Mouse (Mus musculus) adrenal gland, adult 2 months (tissue): ENCODE results near the gene Errfi1. TPM values are rescaled to one million over a fixed set of nuclear protein-coding genes. Genes with fewer than 3 reads are reported as not detected.
A peak's percentile ranks its signal among the peaks of the same experiment; 100 is the strongest.

ENCODE experiments used
- DNase-seq: peaks from one replicate; pipeline ENCODE4 v3.0.0; 2021
- long read RNA-seq: library from polyadenylated mRNA; stranded (forward); transcript quantifications from one replicate; pipeline ENCODE4 v2.0.0, GENCODE M21; 2021
- polyA plus RNA-seq: library from polyadenylated mRNA; depleted of rRNA; stranded (reverse); fragments of >200 nt; gene quantifications from 2 replicates; pipeline ENCODE4 v1.2.3, GENCODE M21; 2012; rRNA removed
- total RNA-seq, 2 experiments: library from RNA; stranded (reverse); gene quantifications; 2 replicates each; pipeline ENCODE4 v1.2.3; 2021

Errfi1 gene
- 10 to 100 TPM; 41.7 to 49.8 TPM for total RNA-seq
- polyA plus RNA-seq, result 12.1 and 12.6 TPM in 2 replicates
- long read RNA-seq, transcript Errfi1-201 (4 exons, 3,043 nt), result major isoform, 62 of 63 reads
- long read RNA-seq, partial matches to known transcripts, result 1 of 63 reads
- long read RNA-seq, other reads (novel, unspliced or antisense), result 0 of 63 reads

DNA sequence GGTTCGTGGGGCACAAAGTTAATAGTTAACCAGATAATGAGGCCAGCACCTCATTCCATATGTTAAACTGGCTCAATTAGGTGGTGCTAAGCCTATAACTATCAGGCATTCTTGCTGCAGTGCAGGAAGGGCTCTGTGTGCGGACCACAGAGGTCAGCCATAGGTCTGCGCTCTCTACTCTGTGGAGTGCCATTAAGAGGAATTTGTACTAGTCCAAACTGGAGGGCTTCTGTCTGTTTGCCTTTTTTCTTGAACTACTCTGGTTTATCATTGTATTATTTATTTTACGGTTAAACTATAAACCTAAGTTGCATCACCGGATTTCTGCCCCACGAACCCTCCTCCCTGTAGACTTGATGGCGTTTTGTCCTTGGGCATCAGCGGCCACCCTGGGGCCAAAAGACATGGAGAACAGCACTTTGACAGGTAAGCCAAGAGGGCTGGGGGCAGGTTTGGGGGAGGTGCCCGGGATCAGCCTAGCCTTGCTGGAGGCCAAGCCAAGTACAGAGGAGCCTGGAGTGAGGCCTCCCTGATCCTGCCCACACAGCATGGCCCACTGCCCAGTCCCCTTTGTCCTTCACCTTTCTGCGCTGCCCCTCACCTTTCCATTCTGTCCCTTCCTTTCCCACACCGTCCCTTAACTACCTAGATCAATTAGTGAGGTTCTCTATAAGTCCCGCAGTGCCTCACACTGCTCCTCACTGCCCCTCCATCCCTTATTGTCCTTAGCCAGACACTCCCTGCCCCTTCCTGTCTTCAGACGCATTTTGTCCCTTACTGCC, at the start of gene Errfi1:
Gene Errfi1 (plus strand): TSS at position 240 of the 782 bp plus-strand sequence.
- DNase-seq, result peak; percentile 49

DNA sequence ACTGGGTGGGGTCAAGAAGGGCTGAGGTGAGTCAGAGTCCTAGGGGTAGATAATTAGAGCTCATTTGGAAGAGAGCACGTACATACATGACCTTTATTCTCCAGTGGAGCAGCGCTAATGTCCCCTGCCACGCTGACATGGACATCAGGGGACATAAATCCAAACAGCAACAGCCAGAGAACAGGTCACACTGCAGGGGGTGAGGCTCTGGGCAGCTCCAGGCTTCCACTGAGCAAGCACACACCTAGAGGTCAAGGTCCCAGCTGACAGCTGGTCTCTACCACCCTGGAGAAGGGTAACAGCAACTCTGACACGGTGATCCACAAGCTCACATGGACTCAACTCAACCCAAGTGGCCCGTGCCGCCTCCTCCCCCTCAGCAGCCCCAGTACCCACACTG, 49.5 kb upstream of the Errfi1 start:
- DNase-seq, result no peak

DNA sequence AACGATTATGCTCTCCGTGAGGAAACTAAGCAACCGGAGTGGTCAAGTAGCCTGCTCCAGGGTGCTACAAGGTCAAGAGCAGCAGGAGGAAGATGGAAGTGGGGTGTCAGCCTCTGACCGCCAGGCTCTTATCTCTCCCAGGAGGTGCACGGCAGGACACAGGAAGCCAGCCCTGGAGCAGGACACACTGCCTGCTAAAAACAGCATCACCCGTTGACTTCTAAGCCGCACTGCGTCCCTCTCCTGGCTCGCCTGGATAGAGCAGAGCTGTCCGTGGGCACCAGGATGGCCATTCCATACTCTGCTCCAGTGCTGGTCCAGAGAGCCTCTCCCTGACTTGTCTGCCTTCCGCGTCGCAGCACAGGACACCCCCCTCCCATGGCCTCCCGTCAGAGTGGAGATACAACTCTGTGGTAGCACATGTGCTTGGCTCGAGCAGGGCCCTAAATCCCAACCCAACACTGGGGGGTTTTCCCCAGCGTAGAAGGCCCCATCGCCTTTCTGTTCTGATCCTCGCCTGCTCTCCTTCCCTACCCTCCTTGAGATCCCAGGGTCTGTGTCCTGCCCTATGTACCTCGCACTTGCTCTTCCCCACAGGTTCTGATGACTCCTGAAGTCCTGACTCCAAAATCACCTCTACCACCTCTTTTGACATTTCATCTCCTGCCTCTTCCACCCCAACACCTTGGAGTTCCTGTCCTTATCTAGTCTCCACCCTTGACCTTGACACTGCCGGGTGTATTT, 45.8 kb upstream of the Errfi1 start:
- peak; percentile 41 for DNase-seq

DNA sequence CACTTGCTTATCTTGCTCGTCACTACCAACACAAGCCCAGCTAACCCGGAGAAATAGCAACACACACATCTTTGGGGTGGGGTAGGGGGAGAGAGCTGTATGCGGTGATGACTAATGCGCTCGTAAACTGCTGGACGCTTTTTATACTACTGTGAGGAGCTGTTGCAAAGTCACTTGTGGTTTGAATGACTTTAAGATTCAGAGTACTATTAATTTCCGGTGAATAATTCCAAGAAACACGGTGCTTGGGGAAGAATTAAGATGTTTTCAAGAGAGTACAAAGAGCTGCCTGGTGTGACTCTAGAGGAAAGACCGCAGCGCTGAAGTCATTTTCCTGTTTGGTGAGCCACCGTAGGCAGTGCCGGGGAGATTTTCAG, 45.3 kb upstream of the Errfi1 start:
- peak; percentile 55 for DNase-seq

DNA sequence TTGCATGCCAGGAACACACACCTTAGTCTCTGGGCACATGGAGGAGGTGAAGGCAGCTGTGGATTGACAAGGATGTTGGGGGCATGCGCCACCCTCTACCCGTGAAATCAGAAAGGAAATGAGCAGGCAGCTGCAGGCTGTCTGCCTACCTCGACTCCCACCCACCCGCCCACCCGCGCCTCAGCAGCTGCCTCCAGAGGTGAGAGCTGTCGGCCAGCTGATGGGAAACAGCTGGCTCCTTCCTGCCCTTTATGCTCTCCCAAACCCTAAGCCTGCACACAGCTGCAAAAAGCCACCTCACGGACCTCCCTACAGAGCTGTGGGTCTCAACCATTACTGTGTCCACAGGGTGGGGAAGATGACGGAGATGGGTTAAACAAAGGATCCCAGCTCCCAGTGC, 44.4 kb upstream of the Errfi1 start:
- DNase-seq, result no peak

DNA sequence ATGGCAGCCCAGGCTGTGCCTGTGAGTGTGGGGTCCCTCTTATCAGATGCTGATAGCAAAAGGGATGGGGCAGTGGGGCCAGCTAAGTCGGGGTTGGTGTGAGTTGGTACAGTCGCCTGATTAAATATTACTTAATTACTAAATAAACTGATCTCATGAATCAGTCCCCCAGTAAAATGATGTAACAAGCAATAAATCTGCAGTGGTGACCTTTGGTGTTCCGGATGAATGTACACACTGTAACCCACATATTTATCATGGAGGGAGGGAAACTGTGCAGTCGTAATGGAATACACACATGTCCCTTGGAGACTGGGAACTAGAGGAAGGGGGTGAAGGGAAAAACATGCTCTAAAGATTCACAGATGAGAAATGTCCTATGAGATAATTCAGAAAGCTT, 38.6 kb upstream of the Errfi1 start:
- DNase-seq, result no peak

DNA sequence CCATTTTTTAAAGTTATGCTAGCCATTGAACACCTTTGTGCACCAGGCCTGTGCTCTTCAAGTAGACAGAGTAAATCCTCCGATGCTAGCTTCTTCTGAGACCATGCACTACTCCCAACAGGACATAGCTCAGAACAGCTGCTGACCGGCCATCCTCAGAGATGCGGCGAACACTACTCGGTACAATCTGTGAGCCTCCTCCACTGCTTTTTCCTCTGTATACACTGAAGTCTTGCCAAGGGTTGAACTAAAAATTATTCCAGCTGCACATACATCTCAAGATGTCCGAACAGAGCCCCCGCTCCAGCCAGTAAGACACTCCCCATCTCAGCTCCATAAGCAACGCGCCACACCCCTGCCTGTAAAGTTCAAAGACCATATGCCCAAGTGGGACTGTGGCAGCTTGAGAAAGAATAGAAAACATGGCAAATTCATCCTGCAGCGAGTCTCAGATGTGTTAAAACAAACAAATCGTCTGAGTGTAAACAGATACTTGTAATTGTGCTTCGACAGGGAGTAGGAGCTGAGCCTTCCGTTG, 37.2 kb upstream of the Errfi1 start:
- DNase-seq, result no peak

DNA sequence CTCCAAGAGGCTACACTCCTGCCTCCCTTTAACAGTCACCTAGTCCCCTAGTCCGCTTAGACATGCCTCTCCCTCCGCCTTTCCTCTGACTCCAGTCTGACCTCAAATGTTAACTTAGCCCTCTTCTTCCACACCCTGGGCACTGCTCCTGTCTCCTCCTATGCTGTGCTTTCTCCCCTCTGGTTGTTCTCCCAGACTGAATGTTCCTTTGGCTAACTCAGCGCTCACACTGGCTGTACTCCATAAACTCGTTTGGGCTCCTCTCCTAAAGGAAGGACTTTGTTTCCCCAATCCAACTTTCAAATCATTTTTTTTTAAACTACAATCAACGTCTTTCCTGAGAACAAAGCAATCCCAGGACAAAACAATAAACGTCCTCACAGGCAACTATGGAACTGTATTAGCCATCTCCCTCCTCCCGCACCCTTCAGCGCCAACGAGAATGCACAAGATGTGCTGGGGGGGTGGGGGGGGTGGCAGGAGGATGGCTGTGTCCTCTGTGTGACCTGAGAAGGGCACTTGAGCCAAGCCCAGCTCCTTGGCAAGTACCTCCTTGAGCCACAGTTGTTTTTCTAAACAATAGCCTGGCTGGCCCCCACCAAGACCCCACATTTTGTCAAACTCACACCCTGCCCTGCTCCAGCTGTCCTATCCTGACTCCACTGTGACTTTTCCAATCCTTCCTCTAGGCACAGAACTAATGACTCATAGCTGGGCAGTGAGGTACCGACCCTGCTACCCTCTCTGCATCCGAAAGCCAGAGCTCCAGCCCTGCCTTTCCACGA, 34.4 kb upstream of the Errfi1 start:
- peak; percentile 50 for DNase-seq

DNA sequence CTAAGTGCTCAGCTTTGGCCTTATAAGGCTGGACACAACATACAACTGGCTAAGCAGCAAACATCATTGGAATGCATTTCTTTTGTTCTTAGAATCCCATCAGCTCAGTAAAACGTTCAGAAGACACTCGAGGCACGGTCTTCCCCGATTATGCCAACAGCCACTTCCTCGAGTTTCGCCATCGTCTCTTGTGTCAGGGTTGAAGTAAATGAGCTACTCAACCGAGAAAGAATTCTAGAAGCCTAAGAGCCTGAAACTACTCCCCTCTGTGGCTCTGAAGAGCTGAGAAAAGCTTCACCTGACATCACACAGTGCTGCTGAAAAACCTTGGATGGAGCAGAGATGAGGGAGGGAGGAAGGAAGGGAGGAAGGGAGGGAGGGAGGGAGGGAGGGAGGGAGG, 32.3 kb upstream of the Errfi1 start:
- DNase-seq, result no peak

DNA sequence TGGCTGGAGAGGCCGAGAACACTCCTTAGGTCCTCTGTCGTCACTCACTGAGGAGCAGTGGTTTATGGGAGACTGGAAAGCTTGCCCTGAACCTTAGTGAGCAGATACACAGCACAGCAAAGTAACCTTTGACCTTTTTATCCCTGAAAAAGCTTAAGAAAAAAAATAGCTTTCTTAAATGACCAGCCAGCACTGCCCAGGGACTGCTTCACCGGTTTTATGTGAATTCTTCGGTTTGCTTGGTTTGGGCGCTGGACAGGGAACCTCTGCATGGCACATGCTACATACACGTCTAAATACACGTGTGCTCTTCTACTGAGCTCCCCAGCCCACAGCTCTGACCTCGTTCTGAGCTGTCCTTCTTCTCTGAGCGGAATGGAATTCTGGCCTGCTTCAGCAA, 31.1 kb upstream of the Errfi1 start:
- DNase-seq, result no peak

DNA sequence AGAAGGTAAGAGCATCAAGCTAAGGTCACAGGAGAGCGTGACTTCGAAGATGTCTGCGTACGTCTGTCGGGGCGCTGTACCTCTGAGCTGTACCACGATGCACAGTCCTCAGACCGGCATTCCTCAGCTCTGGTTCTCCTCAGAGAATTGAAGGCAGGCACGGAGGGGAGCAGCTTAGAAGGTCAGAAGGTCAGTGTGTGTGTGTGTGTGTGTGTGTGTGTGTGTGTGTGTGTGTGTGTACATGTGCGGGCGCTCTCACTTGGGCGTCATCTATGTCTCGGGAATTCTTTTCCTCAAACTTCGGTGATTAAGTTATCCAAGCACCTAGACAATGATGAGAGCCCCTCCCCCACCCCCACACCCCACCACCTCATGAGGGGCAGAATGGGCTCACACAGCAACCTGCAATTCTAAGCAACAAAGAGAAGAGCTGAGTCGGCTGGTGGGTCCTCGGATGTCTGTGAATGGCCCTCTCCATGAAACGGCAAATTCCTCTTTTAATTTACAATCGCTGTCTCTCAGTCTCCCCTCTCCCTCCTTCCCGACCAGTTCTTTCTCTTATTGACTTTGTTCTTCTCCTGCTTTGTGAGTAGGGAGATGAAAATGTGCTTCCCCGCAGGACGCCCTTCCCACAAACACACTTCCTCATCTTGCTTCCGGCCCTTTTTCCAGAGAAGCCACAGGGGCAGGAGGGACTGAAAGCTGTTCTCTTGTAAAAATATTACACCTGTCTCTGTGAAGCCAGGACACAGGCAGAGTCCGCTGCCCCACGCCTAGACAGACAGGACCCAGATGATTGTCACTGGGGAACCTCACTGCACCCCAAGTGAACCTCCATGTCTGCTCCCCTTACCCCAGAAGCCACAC, 29.9 kb upstream of the Errfi1 start:
- DNase-seq, result no peak

DNA sequence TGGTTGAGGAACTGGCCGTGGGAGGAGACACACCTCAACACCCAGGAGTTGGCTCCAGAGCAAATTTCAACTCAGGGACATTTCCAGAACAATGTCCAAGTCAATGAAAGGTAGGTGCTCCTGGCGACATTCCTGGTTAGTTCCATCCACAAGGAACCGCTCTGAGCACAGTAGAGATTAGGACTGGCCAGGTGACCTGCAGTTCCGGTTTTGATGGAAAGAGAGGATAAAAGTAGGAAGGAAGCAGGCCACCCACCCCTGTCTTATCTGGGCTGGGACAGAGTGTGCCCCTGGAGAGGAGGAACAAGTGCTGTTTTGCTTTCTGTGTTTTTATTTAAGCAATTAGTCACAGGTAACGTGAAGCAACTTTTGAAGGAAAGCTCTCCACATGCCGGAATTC, 28.8 kb upstream of the Errfi1 start:
- no peak for DNase-seq

DNA sequence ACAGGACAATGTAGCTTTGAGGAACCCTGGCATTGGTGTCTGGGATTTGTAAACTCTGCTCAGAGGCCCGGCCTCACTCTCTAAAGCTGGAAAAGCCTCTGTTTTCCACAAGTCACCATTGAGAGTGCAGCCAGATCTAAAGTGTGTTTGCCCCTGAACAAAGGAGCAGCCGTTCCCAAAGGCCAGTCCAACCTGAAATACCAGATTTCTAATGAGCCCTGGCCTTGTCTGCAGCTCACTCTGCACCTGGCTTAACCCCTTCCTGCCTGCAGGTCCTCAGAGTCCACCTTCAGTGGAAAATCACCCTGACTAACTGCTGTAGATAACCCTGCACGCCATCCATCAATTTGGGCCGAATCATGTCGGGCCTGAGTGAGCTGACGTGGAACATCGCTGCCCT, 28.2 kb upstream of the Errfi1 start:
- no peak for DNase-seq

DNA sequence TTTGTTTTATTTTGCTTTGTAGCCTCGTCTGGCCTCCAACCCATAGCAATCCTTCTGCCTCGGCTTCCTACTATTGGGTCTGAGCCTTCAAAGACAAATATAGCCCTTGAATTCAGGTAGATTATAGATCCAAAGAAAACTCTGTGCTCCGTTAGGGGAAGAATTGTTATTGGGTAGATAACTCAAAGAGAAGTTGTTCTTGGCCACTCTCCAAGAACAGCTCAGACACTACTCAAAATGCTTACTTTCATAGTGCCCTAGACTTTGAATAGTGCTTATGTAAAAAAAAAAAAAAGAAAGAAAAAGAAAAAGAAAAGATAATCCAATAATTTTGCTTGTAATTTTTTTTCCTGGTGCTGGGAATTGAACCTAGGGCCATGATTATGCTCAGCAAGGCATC, 22.4 kb upstream of the Errfi1 start:
- no peak for DNase-seq

DNA sequence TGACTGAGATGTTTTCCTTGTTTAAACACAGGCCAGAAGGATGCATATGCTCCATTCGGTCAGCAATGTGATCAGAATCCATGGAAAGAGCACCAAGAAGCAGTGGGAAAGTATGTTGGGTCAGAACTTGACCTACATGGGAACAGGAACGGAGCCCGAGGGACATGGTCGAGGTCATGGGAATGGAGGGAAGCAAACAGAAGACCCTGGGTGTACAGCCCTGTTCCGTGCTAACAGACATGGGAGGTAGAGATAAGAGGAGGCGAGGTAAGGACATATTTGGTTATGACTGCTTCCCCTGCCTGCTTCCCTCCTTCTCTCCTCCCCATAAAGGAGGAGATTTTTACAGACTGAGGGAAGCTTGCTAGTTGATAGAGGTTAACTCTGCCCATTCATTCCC, 21.8 kb upstream of the Errfi1 start:
- no peak for DNase-seq

DNA sequence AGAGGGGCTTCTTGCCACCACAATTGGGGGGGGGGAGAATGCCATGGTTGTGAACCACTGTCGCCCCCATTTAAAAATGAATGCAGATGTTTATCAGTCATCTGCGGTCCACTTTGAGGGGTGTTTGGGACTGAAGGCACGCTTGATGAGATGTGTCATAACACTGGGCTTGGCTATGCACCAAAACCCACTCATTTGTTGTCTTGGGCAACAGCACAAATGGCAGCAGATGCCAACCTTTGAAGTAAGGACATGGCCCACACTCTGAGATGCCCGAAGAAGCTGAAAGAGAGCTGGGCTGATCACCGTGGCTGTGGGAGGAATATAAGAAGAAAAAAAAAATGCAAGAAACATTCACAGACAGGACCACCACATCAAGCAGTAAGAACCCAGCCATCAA, 18.6 kb upstream of the Errfi1 start:
- no peak for DNase-seq

DNA sequence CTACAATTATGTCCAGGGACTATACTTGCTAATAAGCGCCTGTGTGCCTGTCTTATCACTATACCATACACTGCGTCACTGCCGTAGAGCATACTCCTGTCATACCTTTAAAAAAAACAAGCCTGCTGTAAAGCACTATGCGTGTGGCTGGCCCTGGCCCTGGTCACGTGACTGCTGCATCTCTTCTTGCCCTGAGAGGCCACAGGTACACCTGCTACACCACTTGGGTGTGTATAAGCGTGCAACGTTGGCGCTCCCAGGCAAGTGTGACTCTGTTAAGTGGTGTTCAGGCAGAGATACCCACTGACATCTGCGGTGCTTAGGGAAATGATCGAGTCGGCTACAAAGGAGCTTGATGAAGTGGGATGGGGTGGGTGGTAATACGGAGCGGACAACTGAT, 17.5 kb upstream of the Errfi1 start:
- no peak for DNase-seq

DNA sequence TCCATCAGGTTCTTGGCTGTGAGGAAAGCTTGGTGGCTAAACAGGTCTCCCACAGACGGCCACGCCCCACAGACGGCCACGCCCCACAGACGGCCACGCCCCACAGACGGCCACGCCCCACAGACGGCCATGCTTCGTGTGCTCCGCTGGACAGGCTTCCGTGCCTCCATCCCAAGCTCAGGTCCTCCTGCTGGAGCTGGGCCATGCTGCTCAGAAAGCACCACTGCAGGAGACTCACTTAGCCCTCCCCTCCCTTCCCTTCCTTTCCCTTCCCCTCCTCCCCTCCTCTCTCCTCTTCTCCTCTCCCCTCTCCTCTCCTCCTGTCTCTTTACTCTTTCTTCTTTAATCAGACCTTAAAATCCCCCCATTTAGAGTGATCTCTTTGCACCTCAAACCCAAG, 16.8 kb upstream of the Errfi1 start:
- no peak for DNase-seq

DNA sequence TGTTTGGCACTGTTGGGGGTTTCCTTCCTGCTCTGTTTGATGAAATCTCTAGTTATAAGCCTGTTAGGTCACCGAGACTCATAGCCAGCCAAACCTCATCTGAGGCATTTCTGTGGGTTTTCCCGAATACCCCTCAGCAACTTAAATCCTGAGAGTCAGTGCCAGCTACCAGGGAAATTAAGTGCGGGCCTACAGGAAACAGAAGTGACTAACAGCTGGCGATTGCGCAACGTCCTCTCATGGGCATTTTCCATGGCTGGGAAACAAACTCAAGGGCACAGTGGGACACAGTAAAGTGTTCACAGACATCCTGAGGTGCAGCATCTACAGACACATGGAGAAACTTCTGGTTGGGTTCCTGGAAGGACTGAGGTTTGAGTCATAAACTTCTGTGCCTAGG, 16.3 kb upstream of the Errfi1 start:
- peak; percentile 84 for DNase-seq

DNA sequence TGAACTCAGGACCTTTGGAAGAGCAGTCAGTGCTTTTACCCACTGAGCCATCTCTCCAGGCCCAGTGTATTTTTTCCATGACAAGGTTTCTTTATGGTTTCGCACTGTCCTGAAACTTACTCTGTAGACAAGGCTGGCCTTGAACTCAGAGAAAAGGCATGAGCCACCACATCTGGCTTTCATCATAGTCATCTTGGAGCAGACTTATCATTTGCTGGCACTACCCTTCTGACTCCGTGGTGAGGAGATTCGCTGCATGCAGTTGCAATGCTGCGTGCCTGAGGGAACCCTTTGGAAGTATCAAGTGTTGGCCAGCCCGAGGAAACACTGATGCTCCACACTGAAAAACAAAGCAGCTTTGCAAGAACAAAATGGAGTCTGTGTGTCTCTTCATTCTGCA, 11.7 kb upstream of the Errfi1 start:
- DNase-seq, result peak; percentile 31

DNA sequence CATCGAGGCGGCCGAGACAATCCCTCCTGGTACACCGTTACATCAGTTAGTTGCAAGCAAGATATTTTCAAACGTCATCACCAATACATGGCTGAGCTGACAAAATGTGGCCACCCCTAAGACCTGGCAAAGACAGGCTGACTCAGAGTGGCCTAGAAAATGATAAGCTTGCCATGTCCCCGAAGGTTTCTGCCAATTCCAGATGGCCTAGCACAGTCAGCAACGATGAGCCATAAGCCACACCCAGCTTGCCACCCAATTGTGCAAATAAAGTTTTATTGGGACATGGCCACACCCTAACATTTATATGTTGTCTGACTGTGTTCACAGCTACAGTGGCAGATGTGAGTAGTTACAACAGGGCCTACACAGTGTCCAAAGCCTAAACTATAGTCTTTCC, 10.5 kb upstream of the Errfi1 start:
- DNase-seq, result peak; percentile 65
